Mouse (Mus musculus) thymus, adult 2 months (tissue): ENCODE results near the gene Acer2. TPM values are rescaled to one million over a fixed set of nuclear protein-coding genes. Genes with fewer than 3 reads are reported as not detected.
A peak's percentile ranks its signal among the peaks of the same experiment; 100 is the strongest.

Source experiments
- DNase-seq: peaks from one replicate; pipeline ENCODE4 v3.0.0; 2021
- H3K27ac ChIP-seq: fragments of 200-500 bp; 2 replicates; pipeline ENCODE4 v1.5.1; 2012; ENCODE audit warnings: low read length, control low read depth; ENCODE audit not compliant: control insufficient read depth, insufficient read depth
- H3K27me3 ChIP-seq: fragments of 200-500 bp; 2 replicates; pipeline ENCODE4 v1.6.1; 2012; ENCODE audit warnings: mild to moderate bottlenecking, low read length, moderate library complexity, mixed read lengths; ENCODE audit not compliant: control insufficient read depth, insufficient read depth
- H3K36me3 ChIP-seq: fragments of 200-500 bp; 2 replicates; pipeline ENCODE4 v1.6.1; 2012; ENCODE audit warnings: mild to moderate bottlenecking, low read length, moderate library complexity; ENCODE audit not compliant: control insufficient read depth, insufficient read depth
- H3K4me1 ChIP-seq: fragments of 200-500 bp; replicated peaks from 2 replicates; pipeline ENCODE4 v1.6.1; 2012; ENCODE audit warnings: low read length; ENCODE audit not compliant: control insufficient read depth, insufficient read depth
- H3K4me3 ChIP-seq: fragments of 200-500 bp; 2 replicates; pipeline ENCODE4 v1.5.1; 2012; ENCODE audit warnings: mild to moderate bottlenecking, low read length, control low read depth, moderate library complexity; ENCODE audit not compliant: control insufficient read depth, insufficient read depth
- CTCF ChIP-seq: fragments of 200-500 bp; IDR thresholded peaks from 2 replicates; pipeline ENCODE4 v1.5.1; 2012; ENCODE audit warnings: mild to moderate bottlenecking, control low read depth, low read length, moderate library complexity, borderline replicate concordance; ENCODE audit not compliant: control insufficient read depth, poor library complexity, insufficient read depth; ENCODE audit errors: extremely low read depth
- POLR2A ChIP-seq: fragments of 200-500 bp; IDR thresholded peaks from 2 replicates; pipeline ENCODE4 v1.6.1; 2012; ENCODE audit warnings: mild to moderate bottlenecking, low read length, control low read depth, moderate library complexity; ENCODE audit not compliant: control insufficient read depth, poor library complexity, insufficient read depth; ENCODE audit errors: extremely low read depth
- WGBS: fragments of 180-500 bp; shearing (Covaris S2); methylation state at CpG from one replicate; pipeline ENCODE4 v1.1.7; 2018; 5-methylcytosine and 5-hydroxymethylcytosine counted together
- polyA plus RNA-seq: library from polyadenylated mRNA; depleted of rRNA; stranded (reverse); fragments of >200 nt; gene quantifications from 2 replicates; pipeline ENCODE4 v1.2.3, GENCODE M21; 2012

The Acer2 gene
- polyA plus RNA-seq, 1 experiment: 6.2 TPM

DNA sequence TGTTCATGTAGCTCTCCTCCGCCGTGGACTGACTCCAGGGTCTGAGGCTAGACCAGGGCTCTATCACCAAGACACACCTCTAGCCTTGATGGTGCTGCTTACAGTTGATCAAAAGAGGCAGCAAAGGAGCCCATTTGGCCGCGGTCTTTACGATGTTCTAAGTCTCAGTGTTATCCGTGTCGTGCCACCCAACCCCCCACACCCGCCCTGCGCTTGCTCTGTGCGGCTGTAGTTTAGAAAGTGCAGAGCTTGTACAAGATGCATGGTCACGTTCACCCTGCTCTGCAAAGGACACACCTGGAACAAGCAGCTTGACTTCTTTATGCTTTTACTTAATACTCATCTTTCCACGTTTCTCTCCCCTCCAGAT, 11.6 kb downstream of the Acer2 start:
- WGBS: 7% methylated on average over 12 of the region's 12 CpGs
- H3K4me1 ChIP-seq: peaks cover 6% of the 10 kb centered on the region

DNA sequence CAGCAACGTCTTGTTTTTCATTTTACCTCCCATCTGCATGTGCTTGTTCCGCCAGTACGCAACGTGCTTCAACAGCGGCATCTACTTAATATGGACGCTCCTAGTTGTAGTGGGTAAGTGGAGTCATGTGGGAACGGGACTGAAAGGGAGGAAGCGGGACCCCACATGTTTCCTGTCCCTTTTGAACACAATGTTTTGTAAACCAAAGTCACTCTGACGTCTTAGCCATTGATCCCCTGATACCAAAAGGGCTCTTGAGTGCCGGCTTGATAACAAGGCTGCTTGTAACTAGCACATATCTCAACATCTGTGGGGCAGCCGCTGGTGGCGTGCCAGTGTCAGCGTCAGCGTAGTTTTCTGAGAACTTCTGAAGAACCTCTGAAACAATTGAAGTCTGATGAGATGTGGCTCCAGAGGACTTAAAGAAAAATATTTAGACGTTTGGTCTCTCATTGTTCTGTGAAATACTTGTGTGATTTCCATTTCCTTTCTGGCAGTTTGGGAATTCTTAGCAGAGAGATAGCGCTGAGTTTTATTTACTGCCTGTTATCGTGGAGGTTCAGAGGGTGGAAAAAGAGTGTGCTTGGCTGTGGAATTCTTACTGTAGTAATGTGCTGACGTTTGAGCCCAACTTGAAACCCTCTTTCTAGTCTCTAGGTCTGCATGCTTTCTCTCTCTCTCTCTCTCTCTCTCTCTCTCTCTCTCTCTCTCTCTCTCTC, 12.1 kb downstream of the Acer2 start:
- H3K27me3 ChIP-seq: no peaks in the 10 kb centered on the region
- H3K4me1 ChIP-seq: peaks cover 6% of the 10 kb centered on the region
- H3K4me3 ChIP-seq: peak overlapping the region; percentile 21
- 2% methylated on average over 18 of the region's 18 CpGs for WGBS
- DNase-seq: peak; percentile 52
- H3K36me3 ChIP-seq: no peaks in the 10 kb centered on the region
- TF ChIP-seq POLR2A: no peak
- no peak for TF ChIP-seq CTCF
- H3K27ac ChIP-seq: no peak overlapping the region

More for the DNA sequence above, 11.6 kb downstream of the Acer2 start:
- Histone ChIP-seq H3K27me3 (no peaks in the 10 kb centered on the region), H3K36me3 (no peaks in the 10 kb centered on the region), H3K4me3 (peak overlapping the region; percentile 21), H3K27ac (no peak overlapping the region)
- DNase-seq: peak; percentile 29
- no peak for TF ChIP-seq CTCF
- no peak for TF ChIP-seq POLR2A

DNA sequence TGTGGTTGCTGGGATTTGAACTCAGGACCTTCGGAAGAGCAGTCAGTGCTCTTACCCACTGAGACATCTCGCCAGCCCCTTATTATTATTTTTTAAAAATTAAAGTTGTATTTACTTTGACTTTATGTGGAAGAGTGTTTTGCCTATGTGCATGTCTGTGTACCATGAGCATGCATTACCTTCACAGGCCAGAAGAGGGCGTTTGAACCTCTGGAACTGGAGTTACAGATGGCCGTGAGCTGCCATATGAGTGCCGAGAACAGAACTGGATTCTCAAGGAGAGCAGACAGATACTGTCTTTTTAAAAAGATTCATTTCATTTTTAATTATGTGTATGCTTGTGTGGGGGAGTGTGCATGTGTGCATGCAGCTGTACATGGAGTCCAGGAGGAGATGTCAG, 13.7 kb downstream of the Acer2 start:
- 83% methylated on average over 5 of the region's 5 CpGs for WGBS

DNA sequence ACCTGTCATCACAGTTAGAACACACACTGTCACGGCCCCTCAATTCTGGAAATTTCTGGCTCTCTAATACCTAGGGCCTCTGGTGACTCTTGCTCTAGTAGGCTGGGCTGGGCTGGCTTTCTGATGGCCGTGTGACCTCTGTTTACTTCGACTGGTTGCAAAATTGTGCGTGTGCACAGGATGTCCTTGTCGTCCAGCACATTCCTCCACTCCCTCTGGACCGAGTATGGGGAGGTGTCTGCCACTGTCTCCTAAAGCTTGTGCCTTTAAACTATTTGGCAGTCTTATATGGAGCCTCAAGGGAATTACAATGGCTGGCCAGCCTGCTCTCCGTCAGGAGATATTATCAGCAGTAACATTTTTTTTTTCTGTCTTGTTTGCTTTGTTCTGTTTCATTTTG, 23.2 kb downstream of the Acer2 start:
- H3K27ac ChIP-seq: no peak overlapping the region
- 93% methylated on average over 7 of the region's 7 CpGs for WGBS
- TF ChIP-seq POLR2A (no peak), CTCF (no peak)
- no peak overlapping the region for H3K4me3 ChIP-seq
- DNase-seq: no peak
- no peaks in the 10 kb centered on the region for H3K36me3 ChIP-seq
- H3K4me1 ChIP-seq: no peaks in the 10 kb centered on the region
- H3K27me3 ChIP-seq: no peaks in the 10 kb centered on the region

More for the DNA sequence above, 13.7 kb downstream of the Acer2 start:
- Histone ChIP-seq H3K4me1 (peaks cover 6% of the 10 kb centered on the region), H3K27ac (no peak overlapping the region), H3K27me3 (no peaks in the 10 kb centered on the region), H3K36me3 (no peaks in the 10 kb centered on the region), H3K4me3 (no peak overlapping the region)
- DNase-seq: peak; percentile 10
- TF ChIP-seq POLR2A (no peak), CTCF (no peak)

DNA sequence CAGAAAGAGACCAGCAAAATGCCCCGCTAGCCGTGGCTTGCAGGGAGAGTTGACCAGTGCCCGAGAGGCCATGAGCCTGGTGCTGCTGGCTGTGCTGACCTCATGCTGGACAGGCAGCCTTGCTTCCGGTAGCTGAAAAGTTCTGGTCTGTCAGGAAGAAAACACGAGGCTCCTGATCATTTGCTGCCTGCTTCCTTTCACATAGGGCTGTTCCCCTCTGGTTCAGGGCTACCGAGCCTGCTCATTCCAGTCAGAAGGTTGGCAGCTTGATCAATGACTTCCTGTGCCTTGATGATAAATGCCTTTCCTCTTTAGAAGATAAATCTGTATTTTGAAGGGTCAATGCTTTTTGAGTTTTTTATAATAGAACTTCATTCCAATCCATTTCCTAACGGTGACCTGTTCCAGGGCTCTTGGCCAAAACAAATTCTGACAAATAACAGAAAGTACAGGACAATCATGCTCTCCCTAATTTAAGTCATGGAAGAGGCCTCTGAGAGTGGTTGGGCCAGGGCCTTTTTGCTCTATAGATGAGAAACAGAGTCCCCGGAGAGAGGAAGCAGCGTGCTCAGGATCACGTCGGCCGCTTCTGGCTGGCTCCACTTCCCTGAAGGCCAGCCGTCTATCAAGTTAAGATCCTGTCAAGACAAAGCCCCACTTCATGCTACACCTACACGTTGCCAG, 24.7 kb downstream of the Acer2 start:
- 67% methylated on average over 14 of the region's 14 CpGs for WGBS
- H3K36me3 ChIP-seq: no peaks in the 10 kb centered on the region
- H3K4me1 ChIP-seq: no peaks in the 10 kb centered on the region
- H3K27ac ChIP-seq: no peak overlapping the region
- DNase-seq: no peak
- H3K4me3 ChIP-seq: no peak overlapping the region
- H3K27me3 ChIP-seq: no peaks in the 10 kb centered on the region
- TF ChIP-seq CTCF: no peak
- no peak for TF ChIP-seq POLR2A

DNA sequence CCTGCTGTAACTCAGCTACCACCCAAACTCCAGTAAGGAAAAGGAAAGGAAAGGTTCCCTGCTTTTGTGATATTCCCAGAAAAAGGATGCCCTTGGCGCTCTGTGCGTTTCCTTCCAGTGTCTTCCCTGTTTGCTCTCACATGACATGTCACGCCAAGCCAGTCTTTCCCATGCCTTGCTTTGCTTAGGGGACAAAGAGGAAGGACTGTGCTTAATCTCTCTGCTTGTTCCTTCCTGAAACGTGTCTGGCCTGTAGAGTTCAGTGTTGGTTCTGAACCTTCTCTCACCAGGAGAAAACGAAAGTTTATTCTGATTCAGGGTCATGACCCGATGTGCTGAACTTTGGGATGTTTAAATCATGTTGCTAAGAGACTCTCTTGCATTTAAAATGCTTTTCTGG, 28.2 kb downstream of the Acer2 start:
- 47% methylated on average over 6 of the region's 6 CpGs for WGBS

More for the DNA sequence above, 28.2 kb downstream of the Acer2 start:
- Histone ChIP-seq H3K4me1 (no peaks in the 10 kb centered on the region), H3K27me3 (no peaks in the 10 kb centered on the region), H3K27ac (no peak overlapping the region), H3K36me3 (no peaks in the 10 kb centered on the region), H3K4me3 (no peak overlapping the region)
- TF ChIP-seq CTCF (no peak), POLR2A (no peak)
- DNase-seq: no peak
